Mouse (Mus musculus) adipocyte (in vitro differentiated cells): ENCODE results near the gene Itgad.
"Not testable (repeated sequence)": the region's sequence is repeated elsewhere in the genome, so short reads cannot be mapped to it uniquely, and the experiment has no call there.

Experiments used
- DNase-seq: peaks from one replicate; pipeline ENCODE4 v3.0.0-alpha.2; 2016; ENCODE audit warnings: low spot score

Gene Itgad

DNA sequence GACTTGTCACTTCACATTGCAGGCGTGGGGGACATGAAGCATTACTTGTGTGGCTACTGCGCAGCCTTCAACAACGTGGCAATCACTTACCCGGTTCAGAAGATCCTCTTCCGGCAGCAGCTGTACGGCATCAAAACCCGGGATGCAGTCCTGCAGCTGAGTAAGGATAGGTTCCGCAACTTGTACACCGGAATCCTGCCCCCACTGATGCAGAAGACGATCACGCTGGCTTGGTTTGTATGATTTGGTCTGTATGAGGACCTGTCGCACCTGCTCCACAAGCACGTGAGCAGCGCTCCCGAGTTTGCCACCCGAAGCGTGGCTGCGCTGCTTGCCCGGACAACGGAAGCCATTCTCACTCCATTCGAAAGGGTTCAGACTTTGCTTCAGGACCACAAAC, at the start of gene Itgad:
Itgad (plus strand) TSS at position 301 of the 400 bp plus-strand sequence.
- no peak for DNase-seq

DNA sequence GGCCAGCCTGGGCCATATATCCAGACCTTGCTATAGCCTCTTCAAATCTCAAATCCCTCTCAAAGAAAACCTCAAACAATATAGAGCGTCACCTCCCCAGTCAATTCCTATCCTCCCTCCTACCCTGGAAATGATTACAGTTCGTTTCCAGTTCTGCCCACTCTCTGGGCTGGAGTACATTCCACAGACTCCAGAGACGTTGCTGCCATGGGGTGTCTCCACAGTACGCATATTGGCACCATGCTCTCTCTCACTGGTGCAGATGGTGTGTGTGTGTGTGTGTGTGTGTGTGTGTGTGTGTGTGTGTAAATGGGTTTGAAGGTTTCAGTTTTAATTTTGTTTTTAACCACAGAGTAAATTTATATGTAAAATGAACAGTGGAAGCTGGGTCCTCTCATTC, 48.9 kb upstream of the Itgad start:
- no peak for DNase-seq

DNA sequence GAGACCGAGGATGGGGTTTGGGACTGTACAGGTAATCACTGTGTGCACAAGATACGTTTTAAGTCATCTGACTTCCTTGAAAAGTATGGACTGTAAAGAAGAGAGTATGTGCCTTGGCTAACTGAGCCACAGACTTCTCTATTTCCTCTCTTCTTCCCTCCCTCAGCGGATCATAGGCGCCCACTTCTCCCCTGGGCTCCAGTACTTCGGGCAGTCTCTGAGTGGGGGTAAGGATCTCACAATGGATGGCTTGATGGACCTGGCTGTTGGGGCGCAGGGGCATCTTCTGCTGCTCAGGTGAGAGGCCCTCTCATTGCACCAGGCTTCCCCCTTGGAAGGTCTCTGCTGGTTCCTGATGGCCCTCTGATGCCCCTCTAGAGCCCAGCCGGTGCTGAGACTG, 46.7 kb upstream of the Itgad start:
- DNase-seq, result no peak

DNA sequence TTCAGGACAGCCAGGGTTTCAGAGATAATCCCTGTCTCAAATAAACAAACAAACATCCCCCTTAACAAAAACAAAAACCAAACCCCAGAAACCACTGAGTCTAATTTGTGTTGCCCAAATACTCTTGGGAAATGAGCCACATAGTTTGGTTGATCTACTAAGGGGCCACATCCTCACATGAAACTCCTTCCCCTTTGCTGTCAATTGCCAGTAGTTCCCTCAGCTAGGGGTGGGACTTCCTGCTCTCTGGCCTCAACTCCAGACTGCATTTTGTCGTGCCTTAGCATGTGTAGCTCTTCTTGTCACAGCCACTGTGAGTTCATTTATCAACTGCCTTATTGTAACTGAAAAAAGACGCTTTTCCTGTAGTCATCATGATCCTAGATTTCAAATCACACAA, 43.9 kb upstream of the Itgad start:
- no peak for DNase-seq

DNA sequence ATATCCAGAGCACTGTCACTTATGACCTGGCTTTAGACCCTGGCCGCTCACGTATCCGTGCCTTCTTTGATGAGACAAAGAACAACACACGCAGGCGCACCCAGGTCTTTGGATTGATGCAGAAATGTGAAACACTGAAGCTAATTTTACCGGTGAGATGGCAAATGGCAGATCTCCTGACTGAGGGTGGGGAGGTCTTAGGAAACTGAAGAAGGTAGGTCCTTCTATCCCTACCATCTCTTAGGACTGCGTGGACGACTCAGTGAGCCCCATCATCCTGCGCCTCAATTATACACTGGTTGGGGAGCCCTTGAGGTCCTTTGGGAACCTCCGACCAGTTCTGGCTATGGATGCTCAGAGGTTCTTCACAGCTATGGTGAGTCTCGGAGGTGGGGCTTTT, 42.0 kb upstream of the Itgad start:
- no peak for DNase-seq

DNA sequence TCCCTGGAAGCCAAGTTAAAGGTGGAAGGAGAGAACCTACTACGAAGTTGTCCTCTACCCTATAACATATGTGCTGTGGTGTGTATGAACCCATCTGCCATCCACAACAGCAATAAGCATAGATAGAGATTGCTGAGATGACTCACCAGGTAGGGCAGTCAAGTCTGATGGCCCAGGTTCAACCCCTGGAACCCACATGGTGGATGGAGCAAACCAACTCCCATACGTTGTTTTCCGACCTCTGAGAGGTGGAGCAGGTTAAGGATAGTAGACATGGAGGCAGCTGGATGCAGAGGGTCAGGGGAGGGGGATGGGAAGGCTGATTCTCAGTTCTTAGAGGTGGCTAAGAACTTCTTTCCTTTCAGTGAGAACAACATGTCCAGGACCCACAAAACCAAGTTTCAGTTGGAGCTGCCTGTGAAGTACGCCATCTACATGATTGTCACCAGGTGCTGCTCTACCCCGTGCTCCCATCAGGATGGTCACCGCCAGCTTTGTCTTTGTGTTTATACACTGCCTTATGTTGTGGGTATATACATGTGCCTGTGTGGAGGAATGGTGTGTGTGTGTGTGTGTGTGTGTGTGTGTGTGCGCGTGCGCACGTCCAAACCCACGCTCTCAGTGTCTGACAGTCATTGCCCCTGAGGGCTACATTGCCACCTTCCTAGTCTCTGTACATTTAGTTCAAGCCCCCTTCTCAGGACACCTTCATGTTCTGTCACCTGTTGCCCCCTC, 39.6 kb upstream of the Itgad start:
- DNase-seq, result no peak

DNA sequence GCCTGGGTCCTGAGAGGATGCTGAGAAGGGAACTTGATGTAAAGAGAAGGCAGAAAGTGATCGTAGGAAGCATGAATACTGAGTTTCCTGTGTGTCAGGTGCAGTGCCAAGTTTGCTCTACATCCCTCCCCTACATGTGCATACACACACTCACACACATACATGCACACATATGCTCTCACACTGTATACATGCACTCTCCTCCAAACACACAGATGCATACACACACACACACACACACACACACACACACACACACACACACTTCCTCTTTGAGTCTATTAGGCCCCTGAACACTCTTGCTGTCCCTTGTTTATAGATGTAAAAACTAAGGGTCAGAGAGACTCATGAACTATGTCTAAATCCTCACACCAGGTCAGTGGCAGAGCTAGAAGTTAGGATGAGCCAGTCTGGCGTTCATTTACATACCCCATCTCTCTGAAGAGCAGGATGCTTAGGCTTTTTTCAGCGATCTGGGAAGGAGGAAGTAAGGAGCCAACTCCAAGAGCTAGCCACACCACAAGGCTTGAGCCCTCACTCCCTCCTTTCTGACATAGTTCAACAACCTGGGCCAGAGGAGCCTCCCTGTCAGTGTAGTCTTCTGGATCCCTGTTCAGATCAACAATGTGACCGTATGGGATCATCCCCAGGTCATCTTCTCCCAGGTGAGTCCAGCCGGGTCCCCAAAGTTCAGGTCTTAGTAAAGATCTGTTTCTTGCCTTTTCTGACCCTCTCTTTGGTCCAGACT, 38.8 kb upstream of the Itgad start:
- no peak for DNase-seq

DNA sequence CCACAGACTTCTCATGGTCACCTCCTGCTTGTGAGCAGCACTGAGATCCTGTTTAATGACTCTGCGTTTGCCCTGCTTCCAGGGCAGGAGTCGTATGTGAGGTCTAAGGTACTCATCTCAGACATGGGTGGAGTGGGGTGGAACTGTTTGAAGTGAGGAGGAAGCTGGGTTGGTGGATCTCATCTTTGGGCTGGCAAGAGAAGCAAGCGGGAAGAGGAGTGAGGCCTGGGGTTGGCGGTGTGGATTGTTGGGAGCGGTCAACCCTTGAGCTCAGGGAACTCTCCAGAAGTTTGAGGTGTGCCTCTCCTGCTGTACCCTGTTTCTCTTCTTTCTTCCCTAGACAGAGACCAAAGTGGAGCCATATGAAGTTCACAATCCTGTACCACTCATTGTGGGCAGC, 37.8 kb upstream of the Itgad start:
- DNase-seq, result no peak

DNA sequence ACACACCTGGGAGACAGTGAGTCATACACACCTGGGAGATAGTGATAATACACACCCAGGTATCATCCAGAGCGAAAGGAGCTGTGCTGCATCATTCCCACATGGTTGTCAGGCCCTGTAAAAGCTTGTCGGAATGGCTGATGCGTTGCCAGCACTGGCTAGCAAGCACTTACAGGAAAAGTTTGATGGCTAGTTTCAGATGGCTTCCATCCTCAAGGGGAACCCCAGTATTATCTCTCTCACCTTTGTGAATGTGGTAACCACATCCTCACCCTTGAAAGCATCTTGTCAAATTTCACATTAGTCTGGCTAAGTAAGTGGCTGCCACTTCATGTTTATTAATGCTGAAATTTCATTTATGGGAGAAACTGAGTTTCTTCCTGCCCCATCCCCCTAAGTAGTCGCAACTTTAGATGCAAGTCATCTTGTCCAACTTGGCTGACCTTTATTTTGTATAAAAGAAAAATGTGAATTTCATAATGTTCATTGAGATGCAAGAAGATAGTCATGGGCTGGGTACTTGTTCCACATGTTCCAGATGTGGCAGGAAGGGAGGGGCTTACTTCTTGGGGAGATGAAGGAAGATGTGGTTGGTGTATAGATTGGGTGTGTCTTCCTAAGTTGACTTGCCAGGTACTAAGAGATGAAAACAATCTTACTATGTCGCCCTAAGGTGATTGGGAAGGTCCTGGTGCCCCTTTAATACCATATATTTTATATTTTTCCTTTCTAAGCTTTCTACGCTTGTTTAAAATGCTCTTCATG, 34.3 kb upstream of the Itgad start:
- DNase-seq, result no peak

DNA sequence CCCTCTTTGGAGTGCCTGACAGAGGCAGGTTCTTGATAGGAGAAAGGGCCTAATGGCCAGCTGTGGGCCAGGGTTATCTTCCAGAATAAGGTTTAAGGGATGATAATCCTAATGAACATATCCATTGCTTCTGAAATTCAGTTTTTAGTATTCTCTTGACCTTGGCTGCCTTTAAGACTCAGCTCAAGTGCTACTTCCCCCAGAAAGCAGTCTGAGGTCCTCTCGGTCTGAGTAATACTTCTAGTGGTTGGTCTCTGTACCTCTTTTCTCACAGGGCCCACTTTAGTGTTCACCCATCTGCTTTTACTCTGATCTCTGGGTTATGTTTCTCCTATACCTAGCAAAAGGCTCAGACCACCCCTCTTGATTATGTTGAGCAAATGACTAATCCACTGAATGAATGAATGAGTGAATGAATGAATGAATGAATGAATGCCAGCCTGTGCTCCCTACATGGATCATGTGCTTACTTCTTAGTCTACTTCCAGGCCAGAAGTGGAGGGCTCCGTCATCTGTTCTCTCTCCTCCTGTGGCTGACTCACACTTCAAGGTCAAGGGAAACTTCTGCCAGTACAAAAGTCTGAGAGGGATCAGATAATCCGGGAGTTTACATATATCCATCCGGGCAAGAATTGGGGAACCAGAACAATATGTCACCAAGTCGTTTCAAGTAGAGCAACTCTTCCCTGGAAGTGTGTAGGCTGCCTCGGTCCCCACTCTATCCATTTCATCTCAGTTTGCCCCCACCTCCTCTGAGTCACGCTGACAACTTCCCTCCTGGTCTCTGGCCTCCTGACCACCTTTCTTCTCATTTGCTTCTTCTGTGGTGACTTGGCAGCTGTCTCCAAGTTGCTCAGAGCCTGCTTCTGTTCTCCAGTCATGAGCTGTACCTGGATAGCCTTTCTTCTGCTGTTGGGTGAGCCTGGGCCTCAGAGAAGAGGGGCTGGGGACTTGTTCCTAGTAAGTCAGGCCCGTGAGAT, 25.1 kb upstream of the Itgad start, which contains the start of gene Itgax:
Itgax (plus strand) TSS at position 807 of the 980 bp plus-strand sequence.
- DNase-seq, result no peak

DNA sequence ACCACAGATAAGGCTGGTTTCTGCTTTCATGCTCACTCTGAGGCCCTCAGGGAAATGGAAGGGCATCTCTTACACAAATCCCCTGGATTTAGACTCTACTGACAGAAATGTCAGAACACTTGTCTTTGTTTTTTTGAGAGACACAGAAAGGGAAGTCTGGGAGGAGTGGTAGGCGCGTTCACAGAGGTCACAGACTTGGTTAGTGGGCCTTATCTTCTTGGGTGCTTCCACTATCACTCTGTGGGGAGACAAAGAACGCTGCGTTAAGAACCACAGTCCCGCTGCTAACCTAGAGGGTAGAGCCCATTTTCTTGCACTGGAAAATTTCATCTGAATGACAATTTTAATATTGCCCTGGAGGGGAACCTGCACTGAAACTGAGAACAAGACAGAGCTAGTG, 22.0 kb upstream of the Itgad start:
- DNase-seq, result no peak

DNA sequence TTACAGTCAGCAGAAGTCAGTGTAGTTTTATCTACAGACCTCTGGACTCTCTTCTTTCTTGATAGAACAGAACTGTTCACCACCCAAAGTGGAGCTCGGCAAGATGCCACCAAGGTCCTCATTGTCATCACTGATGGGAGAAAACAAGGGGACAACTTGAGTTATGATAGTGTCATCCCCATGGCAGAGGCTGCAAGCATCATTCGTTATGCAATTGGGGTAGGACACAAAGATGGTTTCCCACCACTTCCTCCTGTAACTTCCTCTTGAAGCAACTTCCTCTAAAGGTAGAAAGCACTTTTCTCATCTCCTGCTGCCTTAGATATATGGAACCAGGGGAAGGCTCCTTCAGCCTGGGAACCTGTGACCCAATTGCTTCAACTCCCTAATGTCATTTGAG, 20.6 kb upstream of the Itgad start:
- no peak for DNase-seq

DNA sequence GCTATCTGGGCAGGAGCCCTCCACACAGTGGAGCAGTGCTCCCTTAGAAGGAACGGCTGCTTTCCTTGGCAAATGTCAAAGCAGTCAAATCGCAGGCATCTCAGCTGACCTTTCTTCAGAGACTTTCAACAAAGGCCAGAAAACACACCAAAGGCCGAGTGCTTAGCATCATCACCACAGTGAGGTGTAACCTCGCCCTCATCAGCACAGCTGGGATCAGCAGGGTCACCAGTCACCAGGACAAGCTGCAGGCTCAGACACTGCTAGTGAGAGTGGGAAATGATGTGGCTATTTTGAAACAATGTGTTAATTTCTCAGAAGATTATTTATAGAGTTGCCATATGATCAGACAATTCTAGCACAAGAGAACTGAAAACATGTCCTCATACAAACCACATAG, 17.2 kb upstream of the Itgad start:
- DNase-seq, result no peak

DNA sequence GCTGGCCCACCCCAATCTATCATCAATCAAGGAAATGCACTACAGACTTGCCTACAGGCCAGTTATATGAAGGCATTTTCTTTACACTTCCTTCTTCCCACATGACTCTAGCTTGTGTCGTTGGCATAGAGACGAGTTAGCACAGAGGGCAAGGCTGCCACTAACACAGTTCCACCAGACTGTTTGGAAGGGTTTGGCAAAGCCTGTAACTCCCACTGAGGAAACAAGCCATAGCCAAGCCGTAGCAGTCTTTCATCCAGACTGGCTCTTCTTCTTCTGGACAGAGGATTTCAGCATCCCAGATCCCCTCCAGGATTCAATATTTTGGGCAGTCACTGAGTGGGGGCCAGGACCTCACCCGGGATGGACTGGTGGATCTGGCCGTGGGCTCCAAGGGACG, 14.6 kb upstream of the Itgad start:
- DNase-seq, result peak; percentile 8

DNA sequence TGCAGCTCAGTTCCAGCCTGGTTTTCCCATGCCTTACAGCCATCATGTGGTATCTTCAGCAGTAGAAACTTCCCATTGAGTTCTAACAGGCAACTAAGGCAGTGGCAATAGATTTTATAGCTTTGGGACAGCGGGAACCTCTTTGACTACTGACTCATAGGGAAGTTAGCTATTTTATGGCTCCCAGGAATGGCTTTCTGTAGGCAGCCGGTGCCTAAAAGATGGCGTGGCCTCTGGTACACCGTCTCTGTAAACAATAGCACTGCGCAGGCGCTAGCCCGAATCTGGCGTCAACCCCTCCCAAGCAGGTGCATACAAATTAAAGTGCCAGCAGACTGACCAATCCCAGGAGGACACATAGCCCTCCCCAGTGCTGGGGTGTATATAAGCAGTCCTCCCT, 3.2 kb upstream of the Itgad start:
- DNase-seq, result no peak

DNA sequence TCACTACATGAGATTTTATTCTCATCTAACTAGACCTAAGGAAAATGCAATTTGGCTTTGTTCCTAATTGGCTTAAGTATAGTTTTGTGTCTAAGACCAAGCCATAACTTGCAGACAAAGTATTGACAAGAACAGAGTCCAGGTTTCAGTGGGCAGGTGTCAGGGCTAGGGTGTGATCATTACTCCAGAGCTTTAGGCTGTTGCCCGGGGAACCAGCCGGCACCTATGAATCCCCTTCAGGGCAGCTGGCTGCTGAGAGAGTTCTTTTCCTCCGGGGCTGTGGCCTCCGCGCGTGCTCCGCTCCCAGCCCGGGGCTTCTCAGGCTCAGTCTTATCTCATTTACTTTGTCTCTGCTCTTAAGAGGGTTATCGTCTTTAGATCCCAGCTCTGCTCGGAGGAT, 748 bp downstream of the Itgad start:
- no peak for DNase-seq

DNA sequence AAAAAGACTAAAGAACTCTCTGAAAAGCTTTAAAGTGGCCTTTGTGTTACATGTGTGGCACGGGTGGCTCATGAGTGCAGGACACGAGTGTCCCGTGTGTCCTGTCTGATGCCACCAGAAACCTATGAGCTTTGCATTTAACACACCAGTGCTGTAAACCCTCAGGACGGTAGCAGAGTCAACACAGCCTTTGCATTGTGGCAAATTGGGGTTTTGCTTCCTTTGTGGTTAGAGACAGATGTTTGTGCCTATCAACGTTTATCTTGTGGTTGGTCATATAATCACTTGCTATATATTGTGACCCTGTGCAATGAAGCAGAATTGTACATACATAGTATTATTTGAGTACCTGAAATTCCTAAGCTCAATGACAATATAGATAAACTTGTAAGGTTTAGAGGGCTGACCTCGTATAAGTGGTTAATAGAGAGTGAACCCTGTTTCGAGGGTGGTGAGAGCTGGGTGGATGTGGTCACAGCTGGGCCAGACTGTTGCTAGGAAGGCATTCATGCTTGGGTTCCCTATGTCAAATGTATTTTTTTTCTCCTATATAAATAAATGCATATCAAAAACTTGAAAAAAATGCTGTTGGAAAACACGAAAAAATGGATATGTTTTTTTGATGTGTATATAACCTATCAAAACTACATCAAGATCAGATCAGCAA, 4.6 kb downstream of the Itgad start:
- not testable (repeated sequence) for DNase-seq

DNA sequence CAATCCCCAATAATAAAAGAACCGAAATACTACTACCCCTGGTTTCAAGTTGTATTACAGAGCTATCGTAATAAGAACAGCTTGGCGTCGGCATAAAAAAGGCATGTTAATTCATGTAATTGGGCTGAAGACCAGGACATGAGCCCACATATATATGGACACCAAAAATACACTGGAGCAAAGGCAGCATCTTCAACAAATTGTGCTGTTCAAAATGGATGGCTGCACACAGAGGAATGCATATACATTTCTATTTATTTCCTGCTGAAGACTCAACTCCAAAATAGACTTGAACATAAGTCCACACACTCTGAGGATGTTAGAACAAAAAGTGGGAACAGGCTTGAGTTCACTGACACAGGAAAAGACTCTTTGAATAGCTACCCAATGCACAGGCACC, 9.8 kb downstream of the Itgad start:
- DNase-seq, result no peak

DNA sequence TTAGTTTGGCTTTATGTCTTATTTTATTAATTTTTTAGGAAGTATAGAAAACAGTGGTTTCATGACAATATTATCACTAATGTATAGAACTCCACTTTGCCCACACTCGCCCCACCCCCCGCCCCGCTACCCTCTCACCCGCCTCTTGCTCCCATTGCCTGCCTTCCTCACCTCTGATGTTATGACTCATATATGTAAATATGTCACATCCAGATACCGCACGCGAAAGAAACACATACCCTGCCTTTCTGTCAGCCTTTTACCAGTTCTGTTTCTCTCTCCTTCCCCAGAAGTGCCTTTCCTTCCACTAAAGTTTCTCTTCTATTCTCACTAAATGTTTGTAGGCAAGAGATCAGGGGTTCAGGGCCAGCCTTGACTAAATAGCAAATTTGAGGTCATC, 12.2 kb downstream of the Itgad start:
- no peak for DNase-seq

DNA sequence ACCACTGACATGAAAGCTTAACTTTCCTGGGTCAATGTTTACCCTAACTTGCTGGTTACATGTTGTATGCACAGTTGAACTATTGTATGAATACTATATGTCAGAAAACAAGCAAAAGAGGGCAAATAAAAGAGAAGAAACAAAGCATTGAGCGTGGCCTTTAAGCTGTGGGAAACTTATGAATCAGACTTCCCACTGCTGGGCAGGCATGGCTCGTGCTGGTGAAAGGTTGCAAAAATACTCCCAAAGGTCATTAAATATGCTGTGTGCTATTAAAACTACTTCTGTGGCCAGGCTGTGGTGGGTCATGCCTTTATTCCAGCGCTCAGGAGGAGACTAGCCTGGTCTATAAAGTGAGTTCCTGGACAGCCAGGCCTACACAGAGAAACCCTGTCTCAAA, 15.8 kb downstream of the Itgad start:
- peak; percentile 31 for DNase-seq

DNA sequence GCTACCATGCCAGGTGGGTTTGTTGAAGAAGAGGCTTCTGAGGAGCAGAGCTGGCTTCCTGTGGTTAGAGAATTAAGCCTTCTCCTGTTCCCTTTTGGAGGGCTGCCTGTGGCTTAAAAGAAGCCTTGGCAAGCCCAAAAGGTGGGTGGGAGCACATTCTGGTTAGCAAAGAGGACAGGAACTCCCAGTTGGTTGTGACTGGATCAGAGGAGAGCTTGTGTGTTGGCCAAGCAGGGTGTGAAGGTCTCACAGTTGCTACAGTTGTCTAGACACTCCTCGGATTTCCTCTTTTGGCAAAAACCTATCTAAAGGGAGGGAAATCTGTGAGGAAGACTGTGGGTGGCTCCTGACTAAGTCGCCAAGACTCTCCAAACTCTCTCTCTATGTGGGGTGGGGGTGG, 24.2 kb downstream of the Itgad start:
- no peak for DNase-seq
